Mouse (Mus musculus): Measurements from ENCODE around the gene Rasd2.

Gene Rasd2

GRCm38 (mm10) chr8:75213686-75214085 lies at the start of gene Rasd2:
Gene Rasd2, plus strand, starts transcription at chr8:75213944.
- no peak for DNase-seq (ENCODE audit: low spot score)

- no peak for DNase-seq (ENCODE audit: low spot score)
Measured at GRCm38 (mm10) chr8:75169363-75169762, 44.4 kb upstream of the Rasd2 start.

DNA sequence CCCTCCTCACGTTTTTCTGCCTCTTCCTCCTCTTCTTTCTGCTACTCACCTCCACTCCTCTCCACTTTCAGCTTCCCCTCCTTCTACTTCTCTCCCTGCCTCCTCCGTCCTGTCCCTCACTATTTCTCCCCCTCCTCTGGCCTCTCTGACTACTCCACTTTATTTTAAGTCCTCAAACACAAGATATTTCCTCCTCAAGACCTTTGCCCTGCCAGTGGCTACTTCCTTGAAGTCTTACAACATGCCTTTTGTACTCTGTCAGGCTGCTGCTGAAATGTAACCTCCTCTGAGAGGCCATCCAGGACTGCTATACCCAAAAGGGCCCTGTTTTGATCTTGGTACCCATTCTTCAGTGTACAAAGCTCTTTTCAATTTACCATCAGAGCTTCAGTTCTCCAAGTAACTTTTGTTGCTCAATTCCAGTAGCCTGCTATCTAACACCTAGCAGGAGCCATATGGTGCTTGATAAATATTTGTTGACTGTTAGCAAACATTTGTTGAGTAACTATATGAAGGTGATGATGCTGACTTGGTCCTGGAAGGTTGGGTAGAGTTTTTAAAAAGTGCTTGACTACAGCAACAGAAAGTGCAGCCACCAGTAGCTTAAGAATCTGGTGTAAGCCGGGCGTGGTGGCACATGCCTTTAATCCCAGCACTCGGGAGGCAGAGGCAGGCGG lies 41.6 kb upstream of the Rasd2 start:
- DNase-seq (ENCODE audit: low spot score), result no peak

- DNase-seq (ENCODE audit: low spot score), result no peak
Measured at GRCm38 (mm10) chr8:75193022-75193421, 20.7 kb upstream of the Rasd2 start.

GRCm38 (mm10) chr8:75194473-75195071 lies 19.2 kb upstream of the Rasd2 start:
- DNase-seq (ENCODE audit: low spot score), result no peak

DNA sequence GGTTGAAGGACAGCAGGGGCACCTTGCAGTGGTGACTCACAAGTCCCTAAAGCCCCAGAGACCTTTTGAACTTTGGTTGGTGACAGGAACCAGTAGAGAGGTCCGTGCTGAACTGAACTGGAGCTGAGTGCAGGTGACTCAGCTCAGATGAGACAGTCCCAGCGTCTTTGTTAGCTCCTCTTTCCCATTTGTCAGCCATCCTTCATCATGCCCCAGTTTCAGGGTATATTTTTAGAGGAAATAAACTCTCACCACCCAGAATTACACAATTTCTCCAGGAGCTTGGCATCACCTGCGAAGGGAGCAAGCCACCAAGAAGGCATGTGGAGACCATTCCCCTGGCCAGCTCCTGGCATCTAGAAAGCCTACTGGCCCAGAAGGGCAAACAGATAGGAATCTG lies 16.6 kb upstream of the Rasd2 start:
- no peak for DNase-seq (ENCODE audit: low spot score)

DNA sequence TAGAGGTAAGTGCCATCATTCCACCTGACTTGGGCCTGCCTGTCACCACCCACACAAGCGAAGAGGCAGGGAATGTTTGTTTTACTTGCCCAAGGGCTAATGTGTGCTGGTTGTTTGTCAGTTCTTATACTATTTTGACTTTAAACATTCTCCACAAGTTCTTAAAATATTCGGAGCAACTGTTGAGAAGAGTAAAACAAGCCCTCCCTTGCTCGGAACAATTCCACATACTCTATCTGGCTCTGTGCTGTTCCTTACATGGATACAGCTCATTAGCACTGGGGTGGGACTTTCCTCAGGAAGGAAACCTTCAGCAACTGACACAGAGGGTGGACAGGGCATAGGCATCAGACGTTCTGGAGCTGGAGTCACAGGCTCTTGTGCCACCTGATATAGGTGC lies 15.9 kb upstream of the Rasd2 start:
- DNase-seq (ENCODE audit: low spot score), result no peak

DNA sequence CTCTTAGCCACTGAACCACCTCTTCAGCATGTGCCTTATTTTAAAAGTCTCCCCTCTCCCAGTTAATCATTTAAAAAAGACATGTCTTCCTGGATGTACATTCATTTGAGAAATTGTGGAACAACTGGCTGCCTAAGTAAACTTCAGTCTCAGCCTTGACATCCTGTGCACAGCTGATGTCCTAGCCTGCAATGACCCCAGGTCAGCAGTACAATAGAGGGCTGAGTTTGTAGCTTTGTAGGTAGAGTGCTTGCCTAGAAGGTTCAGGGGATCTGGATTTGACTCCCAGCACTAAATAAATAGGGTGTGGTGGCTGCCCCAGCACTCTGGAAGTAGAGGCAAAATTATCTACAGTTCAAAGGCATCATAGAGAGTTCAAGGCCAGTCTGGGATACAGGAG lies 15.4 kb upstream of the Rasd2 start:
- DNase-seq (ENCODE audit: low spot score), result no peak

DNA sequence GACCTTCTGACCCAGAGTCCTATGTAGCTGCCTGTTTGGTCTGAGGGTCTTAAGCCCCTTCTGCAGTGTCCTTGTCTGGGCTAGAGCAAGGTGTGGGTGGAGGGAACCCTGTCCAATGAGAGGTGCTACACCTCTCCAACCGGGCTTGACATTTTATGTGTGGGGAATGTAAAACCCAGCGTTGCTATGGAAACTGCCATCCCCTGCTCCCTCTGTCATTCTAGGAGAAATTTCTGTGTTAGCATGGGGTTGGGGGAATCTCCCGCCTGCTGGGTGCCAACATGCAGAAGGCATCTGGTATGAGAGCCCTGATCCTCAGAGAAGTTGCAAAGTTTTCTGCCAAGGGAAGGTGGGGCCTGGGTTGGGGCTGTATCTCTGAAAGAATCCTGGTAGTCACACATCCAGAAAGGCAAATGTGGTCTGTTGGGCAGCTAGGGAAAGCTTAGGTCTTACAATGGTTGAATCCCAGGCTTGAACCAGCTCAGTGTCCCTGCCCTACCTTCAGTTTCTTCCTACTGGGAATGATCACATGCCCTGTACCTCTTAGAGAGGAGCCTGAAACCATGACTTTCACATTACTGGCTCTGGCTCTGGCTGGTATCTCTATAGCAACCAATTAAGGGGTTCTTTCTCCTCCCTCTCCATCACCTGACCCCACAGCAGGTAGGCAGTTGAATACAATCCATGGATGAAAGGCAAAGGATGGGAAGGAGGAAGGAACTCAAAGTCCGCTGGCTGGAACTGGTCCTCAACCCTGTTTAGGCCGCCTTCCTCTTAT lies 14.6 kb upstream of the Rasd2 start:
- no peak for DNase-seq (ENCODE audit: low spot score)

GRCm38 (mm10) chr8:75199914-75200313 lies 13.8 kb upstream of the Rasd2 start:
- no peak for DNase-seq (ENCODE audit: low spot score)

DNA sequence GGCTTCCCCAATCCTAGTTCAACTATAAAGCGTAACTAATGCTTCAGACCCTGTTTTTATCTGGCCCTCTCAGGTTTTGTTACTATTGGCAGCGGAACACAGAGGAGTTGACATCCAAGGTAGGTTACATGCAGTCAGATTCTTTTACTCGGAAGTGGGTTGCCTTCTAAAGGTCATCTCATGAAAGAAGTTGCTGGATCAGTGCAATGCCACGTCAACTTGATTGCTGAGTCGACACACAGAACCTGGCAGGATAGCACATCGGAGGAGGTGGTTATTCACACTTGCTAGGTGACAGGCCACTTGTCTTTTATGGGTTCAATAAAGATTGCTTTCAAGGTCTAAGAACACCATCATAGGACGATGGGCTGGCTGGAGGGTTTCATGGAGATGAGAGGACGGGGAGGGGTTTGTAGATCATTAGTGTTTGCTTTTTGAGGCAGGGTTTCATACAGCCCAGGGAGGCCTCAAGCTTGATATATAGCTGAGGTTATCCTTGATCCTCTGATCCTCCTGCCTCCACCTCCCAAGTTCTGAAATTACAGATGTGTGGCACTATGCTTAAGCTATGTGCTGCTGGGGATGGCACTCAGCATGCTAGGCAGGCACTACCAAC lies 11.6 kb upstream of the Rasd2 start:
- DNase-seq (ENCODE audit: low spot score), result no peak

DNA sequence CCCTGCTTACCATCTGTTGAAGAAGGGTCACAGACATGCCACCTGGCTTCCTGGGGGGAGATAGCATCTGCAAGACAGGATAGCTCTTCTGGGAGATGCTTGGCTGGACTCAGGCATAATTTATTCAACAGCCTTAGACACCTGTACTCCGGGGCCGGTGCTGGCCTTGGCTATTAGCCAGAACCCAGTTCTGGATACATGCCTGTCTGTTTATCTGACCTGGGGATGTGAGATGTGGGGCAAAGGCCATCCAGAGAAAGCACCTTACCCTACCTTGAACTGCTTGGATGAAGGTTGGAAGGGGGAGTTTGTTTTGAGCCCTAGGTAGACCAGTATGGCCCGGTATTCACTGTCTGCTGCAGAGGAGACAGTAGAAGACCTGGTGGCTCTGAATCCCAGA lies 10.8 kb upstream of the Rasd2 start:
- no peak for DNase-seq (ENCODE audit: low spot score)

DNA sequence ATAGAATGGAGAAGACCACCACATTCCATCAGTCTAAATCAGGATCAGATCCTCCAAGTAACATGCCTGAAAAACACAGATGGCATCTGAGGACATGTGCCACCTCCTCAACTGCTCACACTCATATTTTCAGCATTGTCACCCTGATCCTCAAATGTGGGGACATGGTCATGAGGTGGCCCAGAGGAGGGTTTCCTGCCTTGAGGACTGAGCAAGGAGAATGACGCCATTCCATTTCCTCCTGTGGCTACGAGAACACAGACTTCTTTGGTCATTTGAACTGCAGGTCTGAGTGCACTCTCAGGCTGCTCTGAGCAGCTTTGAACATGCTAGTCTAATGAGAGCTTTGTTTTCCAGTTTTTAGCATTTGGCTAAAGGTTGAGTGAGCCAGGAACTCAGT lies 10.3 kb upstream of the Rasd2 start:
- no peak for DNase-seq (ENCODE audit: low spot score)

DNA sequence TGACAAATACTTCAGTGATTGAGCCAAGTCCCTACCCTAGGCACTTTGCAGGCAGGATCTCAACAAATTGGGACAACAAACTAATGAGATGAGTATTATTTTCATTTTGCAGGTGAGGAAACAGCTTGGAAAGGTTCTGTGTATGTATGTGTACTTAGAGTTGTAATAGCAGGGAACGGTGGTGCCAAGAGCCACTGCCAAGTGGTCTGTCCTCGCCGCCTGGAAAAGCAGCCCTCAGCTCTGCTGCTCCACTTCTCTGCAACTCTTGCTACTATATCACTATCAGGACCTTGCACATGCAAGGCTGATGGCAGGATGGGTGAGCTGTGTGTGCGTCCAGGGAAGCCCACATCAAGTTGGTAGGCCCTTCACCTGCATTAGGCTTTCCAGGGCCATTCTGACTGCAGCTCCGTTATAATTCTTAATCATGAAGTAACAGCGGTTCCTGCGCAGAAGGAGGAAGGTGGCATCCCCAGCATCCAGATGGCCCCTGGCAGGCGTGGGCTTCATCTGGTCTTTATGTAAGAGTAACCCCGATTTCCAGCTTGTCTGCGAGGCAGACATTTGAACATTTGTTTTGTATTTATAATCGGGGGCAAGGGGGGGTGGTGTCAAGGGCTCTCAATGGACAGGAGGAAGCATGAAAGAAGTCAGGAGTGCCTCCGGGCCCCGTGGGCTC lies 9.4 kb upstream of the Rasd2 start:
- no peak for DNase-seq (ENCODE audit: low spot score)

DNA sequence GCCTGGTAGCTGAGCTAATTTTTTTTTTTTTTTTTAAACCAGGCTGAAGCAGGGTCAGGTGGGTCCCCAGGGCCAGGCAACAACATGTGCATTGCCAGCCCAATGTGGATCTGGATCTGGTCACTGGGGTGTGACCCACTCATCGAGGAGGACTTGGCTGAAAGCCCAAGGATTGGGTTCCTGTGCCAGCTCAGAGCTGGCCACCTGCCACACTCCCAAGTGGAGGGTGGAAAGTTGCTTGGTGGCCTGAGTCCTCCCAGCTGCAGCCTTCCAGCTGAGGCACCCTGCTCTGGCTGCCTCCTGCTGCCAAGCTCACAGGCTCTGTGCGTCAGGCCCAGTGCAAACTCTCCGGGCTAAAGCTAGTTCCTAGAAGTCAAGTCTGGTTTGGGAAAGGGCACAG lies 2.3 kb upstream of the Rasd2 start:
- no peak for DNase-seq (ENCODE audit: low spot score)

DNA sequence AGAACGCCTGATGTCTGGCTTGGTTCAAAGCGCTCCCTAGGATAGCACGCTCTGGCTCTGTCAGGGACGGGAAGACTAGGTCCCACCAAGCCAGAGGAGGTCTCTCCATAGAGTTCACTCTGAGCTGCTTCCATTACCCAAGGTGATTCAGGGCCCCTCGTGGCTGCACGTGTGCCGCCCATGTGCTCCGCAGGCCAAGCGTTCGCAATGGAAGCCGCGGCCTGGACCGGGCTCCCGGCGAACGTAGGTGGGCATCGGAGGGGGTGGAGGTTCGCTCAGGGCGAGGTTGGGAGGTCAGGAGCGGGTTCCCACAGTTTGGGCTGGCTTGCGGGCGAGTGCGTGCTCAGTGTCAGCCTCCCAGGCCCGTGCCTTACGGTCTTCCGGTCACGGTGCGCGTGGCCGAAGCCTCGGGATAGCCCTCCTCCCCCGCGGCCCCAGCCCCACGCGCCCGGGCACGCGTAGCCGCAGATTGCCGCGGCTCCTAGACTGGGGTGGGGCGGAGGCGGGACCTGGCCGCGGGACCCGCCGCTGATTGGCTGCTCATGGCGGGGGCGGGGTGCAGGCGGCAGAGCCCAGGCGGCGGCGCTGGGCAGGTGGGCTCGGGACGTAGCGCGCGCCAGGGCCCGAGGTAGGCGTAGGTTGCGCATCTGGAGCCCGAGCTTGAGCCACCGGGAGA lies 975 bp upstream of the Rasd2 start:
- DNase-seq (ENCODE audit: low spot score), result peak; percentile 12

- no peak for DNase-seq (ENCODE audit: low spot score)
Measured at GRCm38 (mm10) chr8:75213307-75213651, 465 bp upstream of the Rasd2 start.

DNA sequence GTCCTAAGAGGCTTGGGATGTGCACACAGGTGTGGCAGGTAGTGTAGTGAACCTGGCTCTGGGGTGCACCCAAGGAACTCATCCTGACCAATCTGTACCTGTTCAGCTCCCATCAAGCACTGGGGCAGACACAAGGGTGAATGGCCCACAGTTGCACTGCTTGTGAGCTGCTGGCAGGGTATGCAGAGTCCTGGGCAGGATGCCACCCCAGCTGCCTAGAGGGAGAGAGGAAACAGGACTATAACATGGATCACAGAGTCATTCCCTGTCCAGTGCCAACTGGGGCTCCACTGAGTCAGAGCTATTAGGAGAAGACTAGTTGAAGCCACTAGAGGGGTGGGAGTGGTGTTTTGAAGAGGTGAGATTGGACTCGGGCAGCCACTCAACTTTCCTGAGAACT lies 1.3 kb downstream of the Rasd2 start:
- no peak for DNase-seq (ENCODE audit: low spot score)

DNA sequence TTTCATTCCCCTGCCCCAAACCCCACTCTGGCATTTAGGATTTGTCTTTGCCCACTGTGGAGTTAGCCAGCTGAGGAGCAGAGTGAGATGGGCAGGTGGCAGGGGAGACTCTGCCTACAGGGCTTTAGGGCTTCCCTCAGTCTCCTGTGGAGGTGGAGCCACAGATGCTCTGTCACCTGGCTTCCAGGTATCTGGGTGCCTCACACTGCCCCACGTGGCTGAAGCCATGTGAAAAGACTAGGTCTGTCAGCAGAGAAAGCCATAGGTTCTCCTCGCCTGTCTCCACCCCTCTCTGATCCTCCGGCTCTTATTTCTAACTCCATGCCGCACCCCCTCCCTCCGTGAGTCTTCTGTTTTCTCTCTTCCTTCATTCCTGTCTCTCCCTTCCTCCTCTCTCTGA lies 2.2 kb downstream of the Rasd2 start:
- DNase-seq (ENCODE audit: low spot score), result no peak

DNA sequence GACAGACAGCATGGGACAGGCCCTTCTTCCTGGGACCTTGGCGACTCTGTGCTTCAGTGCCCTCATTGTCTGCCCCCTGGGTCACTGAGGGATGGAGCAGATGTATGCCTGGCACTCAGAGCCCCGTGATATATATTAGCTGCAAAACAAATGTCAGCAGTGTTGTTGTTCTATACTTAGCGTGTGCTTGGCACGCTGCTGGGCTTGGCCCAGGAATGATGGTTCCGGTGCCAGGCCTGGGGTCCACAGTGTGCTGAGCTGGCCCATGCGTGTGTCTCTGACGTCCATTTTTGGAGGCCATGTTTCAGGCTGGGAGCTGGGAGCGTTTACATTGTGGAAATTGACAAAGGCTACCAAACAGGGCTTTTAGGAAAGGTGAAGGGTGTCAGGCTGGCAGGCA lies 3.1 kb downstream of the Rasd2 start:
- no peak for DNase-seq (ENCODE audit: low spot score)

- no peak for DNase-seq (ENCODE audit: low spot score)
Measured at GRCm38 (mm10) chr8:75217969-75218368, 4.2 kb downstream of the Rasd2 start.

All from spleen, adult 12 weeks (tissue).